Mouse (Mus musculus): ENCODE measurements around the gene Fam234a. TPM values are rescaled to one million over a fixed set of nuclear protein-coding genes. Genes with fewer than 3 reads are reported as not detected.
A peak's percentile ranks its signal among the peaks of the same experiment; 100 is the strongest.
"Not testable (repeated sequence)": the region's sequence is repeated elsewhere in the genome, so short reads cannot be mapped to it uniquely, and the experiment has no call there.

The Fam234a gene
- total and polyA plus RNA-seq, 3 experiments = 0.10 TPM; not detected in 2

DNA sequence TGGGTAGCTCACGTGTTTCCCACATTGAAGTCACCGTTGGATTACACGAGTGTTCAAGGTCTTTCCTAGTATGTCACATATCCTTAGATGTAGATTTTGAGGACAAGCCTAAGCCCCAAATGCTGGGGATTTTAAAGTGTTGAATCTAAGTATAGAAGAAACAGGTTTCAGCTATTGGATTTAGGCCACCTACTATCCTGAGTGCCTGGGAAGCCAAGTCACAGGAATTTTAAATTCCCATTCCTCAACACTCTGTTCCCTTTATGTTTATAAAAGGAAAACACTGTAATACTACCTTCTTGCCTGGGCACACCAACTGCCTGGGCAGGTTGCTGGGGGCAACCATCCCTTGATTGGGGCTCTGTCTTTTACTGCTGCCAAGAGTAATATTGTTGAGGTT, 62.9 kb downstream of the Fam234a start:
- H3K4me3 ChIP-seq (ENCODE audit: control insufficient read depth in 1 of 2, insufficient read depth in 1 of 2, low read depth in 2 of 2, low read length in 2 of 2) = no peak overlapping the region
- H3K27ac ChIP-seq (ENCODE audit: control insufficient read depth, low read depth, low read length) = no peak overlapping the region
- peaks cover 4% of the 10 kb centered on the region; the same call in 1 of the 2 replicates for H3K79me2 ChIP-seq (ENCODE audit: control insufficient read depth, insufficient read depth, low read length, poor library complexity)
- H3K36me3 ChIP-seq (ENCODE audit: control insufficient read depth in 1 of 2, insufficient read depth in 2 of 2, low read length in 2 of 2) = peaks cover 0 to 32% of the 10 kb centered on the region in 2 experiments; a peak in 2 of 4 replicates
- TF ChIP-seq MAZ (IDR thresholded peaks at IDR 0.05; ENCODE audit: low read depth, low read length) (no peak), USF1 (IDR thresholded peaks at IDR 0.05; ENCODE audit: low read depth, low read length) (no peak), RCOR1 (IDR thresholded peaks at IDR 0.05; ENCODE audit: low read depth, low read length) (no peak), TBP (IDR thresholded peaks at IDR 0.05; ENCODE audit: low read depth, low read length) (no peak)
- H3K4me1 ChIP-seq (ENCODE audit: control insufficient read depth in 1 of 2, insufficient read depth in 2 of 2, low read length in 2 of 2) = no peaks in the 10 kb centered on the region
- H3K9ac ChIP-seq (ENCODE audit: control insufficient read depth, low read depth, low read length, poor library complexity, severe bottlenecking) = no peak overlapping the region
- H3K27me3 ChIP-seq (ENCODE audit: control insufficient read depth in 1 of 2, insufficient read depth in 2 of 2, low read length in 2 of 2) = no peaks in the 10 kb centered on the region
- DNase-seq (ENCODE audit: low read depth, low spot score) = no peak
- no peaks in the 10 kb centered on the region for H3K9me3 ChIP-seq (replicated peaks; ENCODE audit: insufficient read depth, low read length)

- Histone ChIP-seq H3K27me3 (ENCODE audit: control insufficient read depth in 1 of 2, insufficient read depth in 2 of 2, low read length in 2 of 2) (no peaks in the 10 kb centered on the region), H3K36me3 (ENCODE audit: control insufficient read depth in 1 of 2, insufficient read depth in 2 of 2, low read length in 2 of 2) (peaks cover 0 to 28% of the 10 kb centered on the region in 2 experiments; a peak in 3 of 4 replicates), H3K27ac (ENCODE audit: control insufficient read depth, low read depth, low read length) (no peak overlapping the region), H3K4me1 (ENCODE audit: control insufficient read depth in 1 of 2, insufficient read depth in 2 of 2, low read length in 2 of 2) (no peaks in the 10 kb centered on the region), H3K9ac (ENCODE audit: control insufficient read depth, low read depth, low read length, poor library complexity, severe bottlenecking) (no peak overlapping the region), H3K9me3 (replicated peaks; ENCODE audit: insufficient read depth, low read length) (no peaks in the 10 kb centered on the region), H3K4me3 (ENCODE audit: control insufficient read depth in 1 of 2, insufficient read depth in 1 of 2, low read depth in 2 of 2, low read length in 2 of 2) (no peak overlapping the region), H3K79me2 (ENCODE audit: control insufficient read depth, insufficient read depth, low read length, poor library complexity) (peaks cover 5% of the 10 kb centered on the region; the same call in 1 of the 2 replicates)
- DNase-seq (ENCODE audit: low read depth, low spot score) = no peak
- TF ChIP-seq USF1 (IDR thresholded peaks at IDR 0.05; ENCODE audit: low read depth, low read length) = no peak
- TF ChIP-seq ZC3H11A (IDR thresholded peaks at IDR 0.05; ENCODE audit: low read depth, low read length) = no peak
- TF ChIP-seq MAFK (IDR thresholded peaks at IDR 0.05; ENCODE audit: borderline replicate concordance, low read depth, low read length) = no peak
- TF ChIP-seq SMC3 (IDR thresholded peaks at IDR 0.05; ENCODE audit: low read depth, low read length) = no peak
- no peak for TF ChIP-seq POLR2AphosphoS2 (IDR thresholded peaks at IDR 0.05; ENCODE audit: low read length)
These were observed 65.4 kb downstream of the Fam234a start for GRCm38 (mm10) chr17:26178611-26179010.

GRCm38 (mm10) chr17:26175248-26175647, 68.8 kb downstream of the Fam234a start:
- not testable (repeated sequence) for DNase-seq (ENCODE audit: low read depth, low spot score); H3K4me1 ChIP-seq (ENCODE audit: control insufficient read depth in 1 of 2, insufficient read depth in 2 of 2, low read length in 2 of 2); H3K4me3 ChIP-seq (ENCODE audit: control insufficient read depth in 1 of 2, insufficient read depth in 1 of 2, low read depth in 2 of 2, low read length in 2 of 2); H3K9me3 ChIP-seq (replicated peaks; ENCODE audit: insufficient read depth, low read length); H3K27ac ChIP-seq (ENCODE audit: control insufficient read depth, low read depth, low read length); H3K9ac ChIP-seq (ENCODE audit: control insufficient read depth, low read depth, low read length, poor library complexity, severe bottlenecking); H3K27me3 ChIP-seq (ENCODE audit: control insufficient read depth in 1 of 2, insufficient read depth in 2 of 2, low read length in 2 of 2); H3K79me2 ChIP-seq (ENCODE audit: control insufficient read depth, insufficient read depth, low read length, poor library complexity)
- H3K36me3 ChIP-seq (ENCODE audit: control insufficient read depth in 1 of 2, insufficient read depth in 2 of 2, low read length in 2 of 2) = peaks cover 2 to 29% of the 10 kb centered on the region in 2 experiments; a peak in 3 of 4 replicates
- TF ChIP-seq SMC3 (IDR thresholded peaks at IDR 0.05; ENCODE audit: low read depth, low read length) (0 out of 2 replicates have a peak, but pooled peaks have one; percentile 2), CTCF (IDR thresholded peaks at IDR 0.05 in 2 of 3, conservative IDR thresholded peaks at IDR 0.05 in 1 of 3; ENCODE audit: control insufficient read depth in 1 of 3, insufficient read depth in 1 of 3, low read depth in 2 of 3, low read length in 3 of 3, poor library complexity in 1 of 3, severe bottlenecking in 1 of 3) (peak in 2 of 3 experiments; percentile 13 to 28; a peak in 2 of 6 replicates)
